Mouse (Mus musculus) kidney, adult 2 months (tissue): ENCODE results near the gene Gm5150. TPM values are rescaled to one million over a fixed set of nuclear protein-coding genes. Genes with fewer than 3 reads are reported as not detected.
A peak's percentile ranks its signal among the peaks of the same experiment; 100 is the strongest.
"Not testable (repeated sequence)": the region's sequence is repeated elsewhere in the genome, so short reads cannot be mapped to it uniquely, and the experiment has no call there.

Experiments used
- DNase-seq: peaks from one replicate; pipeline ENCODE4 v3.0.0; 2021
- H3K27ac ChIP-seq: fragments of 200-500 bp; 2 replicates; pipeline ENCODE4 v1.5.1; 2012; ENCODE audit warnings: low read depth, low read length, control low read depth, inconsistent platforms; ENCODE audit not compliant: insufficient read depth
- H3K27me3 ChIP-seq: fragments of 200-500 bp; replicated peaks from 2 replicates; pipeline ENCODE4 v1.6.1; 2012; ENCODE audit warnings: mild to moderate bottlenecking, moderate library complexity, low read length, inconsistent platforms; ENCODE audit not compliant: control insufficient read depth, insufficient read depth
- H3K36me3 ChIP-seq: fragments of 200-500 bp; 2 replicates; pipeline ENCODE4 v1.6.1; 2012; ENCODE audit warnings: mild to moderate bottlenecking, moderate library complexity, low read length, inconsistent platforms; ENCODE audit not compliant: control insufficient read depth, insufficient read depth
- H3K4me1 ChIP-seq: fragments of 200-500 bp; 2 replicates; pipeline ENCODE4 v1.6.1; 2011; ENCODE audit warnings: low read length; ENCODE audit not compliant: control insufficient read depth, insufficient read depth
- H3K4me3 ChIP-seq: fragments of 200-500 bp; 2 replicates; pipeline ENCODE4 v1.5.1; 2011; ENCODE audit warnings: mild to moderate bottlenecking, low read depth, low read length, control low read depth; ENCODE audit not compliant: insufficient read depth
- CTCF ChIP-seq: fragments of 200-500 bp; conservative IDR thresholded peaks from 2 replicates; pipeline ENCODE4 v1.5.1; 2011; ENCODE audit warnings: low read depth, mild to moderate bottlenecking, control low read depth, low read length, moderate library complexity, mixed read lengths; ENCODE audit not compliant: insufficient read depth, insufficient read length
- POLR2A ChIP-seq: fragments of 200-500 bp; IDR thresholded peaks from one replicate; pipeline ENCODE4 v1.6.1; 2011; ENCODE audit warnings: low read depth, low read length, control low read depth
- WGBS: fragments of 180-500 bp; shearing (Covaris S2); methylation state at CpG from one replicate; pipeline ENCODE4 v1.1.7; 2018; 5-methylcytosine and 5-hydroxymethylcytosine counted together
- polyA plus RNA-seq: library from polyadenylated mRNA; depleted of rRNA; stranded (reverse); fragments of >200 nt; gene quantifications from 2 replicates; pipeline ENCODE4 v1.2.3, GENCODE M21; 2012; rRNA removed

The Gm5150 gene
- polyA plus RNA-seq = not detected in 2 replicates

- Histone ChIP-seq H3K4me1 (no peaks in the 10 kb centered on the region), H3K36me3 (no peaks in the 10 kb centered on the region), H3K4me3 (no peak within 1 kb of the TSS), H3K27me3 (no peaks in the 10 kb centered on the region), H3K27ac (no peak within 1 kb of the TSS)
- 87% methylated on average over 2 of the region's 2 CpGs for WGBS
- TF ChIP-seq CTCF (no peak), POLR2A (no peak)
- no peak for DNase-seq
Measured at GRCm38 (mm10) chr3:16006215-16006614, at the start of gene Gm5150. Gene Gm5150 (minus strand): TSS chr3:16006437.

- DNase-seq, H3K4me1 ChIP-seq, H3K36me3 ChIP-seq, H3K27ac ChIP-seq, H3K27me3 ChIP-seq, H3K4me3 ChIP-seq: not testable (repeated sequence)
- WGBS = 84% methylated on average over 20 of the region's 20 CpGs
Measured at GRCm38 (mm10) chr3:16051736-16052135, 45.5 kb upstream of the Gm5150 start.

GRCm38 (mm10) chr3:16047288-16047687, 41.1 kb upstream of the Gm5150 start:
- Histone ChIP-seq H3K27ac (no peak overlapping the region), H3K4me1 (no peaks in the 10 kb centered on the region), H3K27me3 (no peaks in the 10 kb centered on the region), H3K36me3 (no peaks in the 10 kb centered on the region), H3K4me3 (no peak overlapping the region)
- WGBS = 48% methylated on average over 4 of the region's 4 CpGs
- TF ChIP-seq POLR2A (no peak), CTCF (no peak; the same call in 1 of the 2 replicates)
- no peak for DNase-seq

GRCm38 (mm10) chr3:16043315-16043714, 37.1 kb upstream of the Gm5150 start:
- Histone ChIP-seq H3K36me3 (no peaks in the 10 kb centered on the region), H3K4me3 (no peak overlapping the region), H3K4me1 (no peaks in the 10 kb centered on the region), H3K27ac (no peak overlapping the region), H3K27me3 (no peaks in the 10 kb centered on the region)
- DNase-seq = peak; percentile 60
- TF ChIP-seq CTCF (peak; percentile 71), POLR2A (no peak)
- 9% methylated on average over 1 of the region's 1 CpGs for WGBS

- not testable (repeated sequence) for H3K27me3 ChIP-seq, H3K27ac ChIP-seq, H3K4me1 ChIP-seq, H3K36me3 ChIP-seq
- WGBS = 3% methylated on average over 6 of the region's 6 CpGs
- H3K4me3 ChIP-seq = 0 out of 2 replicates have a peak overlapping the region, but pooled peaks have one; percentile 22
- peak; percentile 22; the same call in 1 of the 2 replicates for TF ChIP-seq CTCF
- peak; percentile 77 for DNase-seq
Measured at GRCm38 (mm10) chr3:16024988-16025387, 18.8 kb upstream of the Gm5150 start.

- no peak overlapping the region for H3K27ac ChIP-seq
- TF ChIP-seq CTCF (no peak), POLR2A (no peak)
- H3K36me3 ChIP-seq = no peaks in the 10 kb centered on the region
- H3K4me1 ChIP-seq = no peaks in the 10 kb centered on the region
- H3K27me3 ChIP-seq = no peaks in the 10 kb centered on the region
- H3K4me3 ChIP-seq = no peak overlapping the region
- no peak for DNase-seq
- WGBS = 26% methylated on average over 1 of the region's 1 CpGs
Measured at GRCm38 (mm10) chr3:16022214-16022613, 16.0 kb upstream of the Gm5150 start.

GRCm38 (mm10) chr3:16014456-16014855, 8.2 kb upstream of the Gm5150 start:
- peak; percentile 93 for DNase-seq
- peak overlapping the region; percentile 87 for H3K27ac ChIP-seq
- not testable (repeated sequence) for H3K4me3 ChIP-seq, H3K27me3 ChIP-seq, H3K36me3 ChIP-seq, H3K4me1 ChIP-seq
- WGBS = 60% methylated on average over 2 of the region's 2 CpGs

GRCm38 (mm10) chr3:16007827-16008226, 1.6 kb upstream of the Gm5150 start:
- Histone ChIP-seq H3K36me3 (no peaks in the 10 kb centered on the region), H3K4me3 (no peak overlapping the region), H3K27ac (no peak overlapping the region), H3K27me3 (no peaks in the 10 kb centered on the region), H3K4me1 (no peaks in the 10 kb centered on the region)
- 79% methylated on average over 1 of the region's 1 CpGs for WGBS
- DNase-seq = no peak
- TF ChIP-seq CTCF = no peak
- TF ChIP-seq POLR2A = no peak
